Mouse (Mus musculus) frontal cortex, adult 2 months (tissue): ENCODE measurements around the gene Gm595. TPM values are rescaled to one million over a fixed set of nuclear protein-coding genes. Genes with fewer than 3 reads are reported as not detected.

Experiments used
- DNase-seq, 2 experiments: peaks; one replicate each; pipeline ENCODE4 v3.0.0; 2022; ENCODE audit warnings: low spot score in 1 of 2; ENCODE audit errors: extremely low spot score in 1 of 2
- polyA plus RNA-seq: library from polyadenylated mRNA; depleted of rRNA; stranded (reverse); fragments of >200 nt; gene quantifications from 2 replicates; pipeline ENCODE4 v1.2.3, GENCODE M21; 2012; rRNA removed

Gm595 gene
- not detected in 2 replicates for polyA plus RNA-seq

GRCm38 (mm10) chrX:48877613-48878012, at the start of gene Gm595:
TSS of gene Gm595 (minus strand) at chrX:48877713.
- no peak for DNase-seq

GRCm38 (mm10) chrX:48908421-48908820, 30.9 kb upstream of the Gm595 start:
- DNase-seq, result no peak

- no peak for DNase-seq
Observed at GRCm38 (mm10) chrX:48903744-48904143, 26.2 kb upstream of the Gm595 start.

GRCm38 (mm10) chrX:48899555-48899954, 22.0 kb upstream of the Gm595 start:
- DNase-seq, result peak in 1 of 2 experiments; percentile 40

- no peak for DNase-seq
Observed at GRCm38 (mm10) chrX:48896803-48897202, 19.3 kb upstream of the Gm595 start.

GRCm38 (mm10) chrX:48893946-48894345, 16.4 kb upstream of the Gm595 start:
- DNase-seq, result no peak

GRCm38 (mm10) chrX:48890259-48890658, 12.7 kb upstream of the Gm595 start:
- DNase-seq, result no peak

- no peak for DNase-seq
Observed at GRCm38 (mm10) chrX:48884615-48885014, 7.1 kb upstream of the Gm595 start.

Other genes starting within 250 kb of the Gm595 start
- gene Gpr119, start 203.2 kb downstream of the Gm595 start, polyA plus RNA-seq, result not detected in 2 replicates
- 8.8 and 11.1 TPM in 2 replicates for gene Rbmx2, start 182.7 kb downstream of the Gm595 start, polyA plus RNA-seq